Mouse (Mus musculus): ENCODE data around the gene Mxi1. TPM values are rescaled to one million over a fixed set of nuclear protein-coding genes. Genes with fewer than 3 reads are reported as not detected.

Mxi1 gene
- total and polyA plus RNA-seq, 2 experiments from 2014 or later = 48.4 to 48.9 TPM

DNA sequence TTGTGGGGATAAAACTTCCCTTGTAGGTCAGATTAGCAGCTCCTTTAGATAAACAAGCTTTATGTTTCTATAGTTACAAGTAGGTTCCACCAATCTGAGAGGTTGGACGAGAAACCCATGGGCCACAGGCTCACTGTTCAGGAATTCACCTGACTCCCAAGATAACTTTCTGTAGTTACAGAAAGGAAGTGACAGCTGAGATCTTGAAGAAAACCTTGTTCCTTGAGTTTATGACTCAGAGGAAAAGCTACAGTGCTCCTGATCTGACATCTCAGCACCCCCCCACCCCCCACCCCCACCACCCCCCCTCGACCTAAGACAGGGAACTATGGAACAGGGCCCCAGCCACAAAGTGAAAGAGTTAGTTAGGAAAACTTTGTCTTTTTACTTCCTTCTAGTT lies 95.5 kb downstream of the Mxi1 start:
- H3K9ac ChIP-seq = no peak overlapping the region
- no peak for TF ChIP-seq CTCF (IDR thresholded peaks at IDR 0.05; ENCODE audit: low read depth)
- H3K9me3 ChIP-seq (ENCODE audit: low read length) = no peaks in the 10 kb centered on the region
- ATAC-seq = no peak
- H3K4me2 ChIP-seq (ENCODE audit: low read depth) = no peak overlapping the region
- DNase-seq = no peak
- no peak overlapping the region for H3K27ac ChIP-seq (ENCODE audit: low read depth, low read length)
- H3K4me1 ChIP-seq (ENCODE audit: insufficient read depth) = no peaks in the 10 kb centered on the region
- 82% methylated on average over 2 of the region's 2 CpGs for WGBS
- no peaks in the 10 kb centered on the region for H3K36me3 ChIP-seq (ENCODE audit: insufficient read depth)
- H3K27me3 ChIP-seq (ENCODE audit: insufficient read depth, low read length) = no peaks in the 10 kb centered on the region
- no peak overlapping the region for H3K4me3 ChIP-seq (ENCODE audit: low read depth, low read length)

DNA sequence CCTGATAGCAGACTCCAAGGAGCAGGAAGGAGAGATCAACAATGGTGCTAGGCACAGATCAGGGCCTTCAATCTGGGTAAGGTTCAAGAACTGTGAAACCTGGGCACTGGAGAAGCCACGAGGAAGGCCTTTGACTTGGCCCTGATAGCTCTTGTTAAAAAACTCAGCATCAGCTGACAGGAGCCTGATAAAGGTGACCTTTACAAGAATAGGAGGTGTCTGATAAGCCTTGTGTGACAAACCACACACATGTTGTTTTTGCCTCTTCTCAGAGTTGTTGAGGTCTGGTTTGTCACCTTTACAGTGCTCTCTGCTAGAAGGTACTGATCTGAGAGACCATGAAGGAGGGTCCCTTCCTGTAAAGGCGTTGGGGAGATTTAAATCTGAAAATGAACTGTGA lies 97.0 kb downstream of the Mxi1 start:
- no peak for ATAC-seq
- Histone ChIP-seq H3K27ac (ENCODE audit: low read depth, low read length) (no peak overlapping the region), H3K36me3 (ENCODE audit: insufficient read depth) (no peaks in the 10 kb centered on the region), H3K9me3 (ENCODE audit: low read length) (no peaks in the 10 kb centered on the region), H3K27me3 (ENCODE audit: insufficient read depth, low read length) (no peaks in the 10 kb centered on the region), H3K4me1 (ENCODE audit: insufficient read depth) (no peaks in the 10 kb centered on the region), H3K4me2 (ENCODE audit: low read depth) (no peak overlapping the region), H3K4me3 (ENCODE audit: low read depth, low read length) (no peak overlapping the region), H3K9ac (no peak overlapping the region)
- no peak for DNase-seq
- TF ChIP-seq CTCF (IDR thresholded peaks at IDR 0.05; ENCODE audit: low read depth) = no peak
- 86% methylated on average over 2 of the region's 2 CpGs for WGBS

DNA sequence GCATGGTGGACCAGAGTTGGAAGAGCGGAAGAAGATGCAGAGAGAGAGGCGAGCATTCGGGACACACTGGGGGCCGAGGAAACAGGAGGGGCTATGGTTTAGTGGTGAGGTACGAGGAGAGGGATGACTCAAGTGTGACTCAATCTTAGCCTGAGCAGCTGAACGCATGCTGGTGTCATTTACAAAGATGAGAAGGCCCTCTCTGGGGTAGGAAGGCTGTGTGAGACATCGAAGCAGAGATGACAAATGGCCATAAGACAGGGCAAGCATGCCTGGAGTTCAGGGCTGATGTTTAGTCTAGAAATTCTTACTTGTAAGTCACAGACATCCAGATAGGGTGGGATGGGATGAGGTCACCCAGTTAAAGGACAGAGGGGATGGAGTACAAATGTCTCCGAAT lies 98.1 kb downstream of the Mxi1 start:
- Histone ChIP-seq H3K9ac (no peak overlapping the region), H3K27ac (ENCODE audit: low read depth, low read length) (no peak overlapping the region), H3K36me3 (ENCODE audit: insufficient read depth) (no peaks in the 10 kb centered on the region), H3K4me3 (ENCODE audit: low read depth, low read length) (no peak overlapping the region), H3K4me1 (ENCODE audit: insufficient read depth) (no peaks in the 10 kb centered on the region), H3K9me3 (ENCODE audit: low read length) (no peaks in the 10 kb centered on the region), H3K27me3 (ENCODE audit: insufficient read depth, low read length) (no peaks in the 10 kb centered on the region), H3K4me2 (ENCODE audit: low read depth) (no peak overlapping the region)
- no peak for DNase-seq
- no peak for ATAC-seq
- no peak for TF ChIP-seq CTCF (IDR thresholded peaks at IDR 0.05; ENCODE audit: low read depth)
- 93% methylated on average over 8 of the region's 8 CpGs for WGBS

DNA sequence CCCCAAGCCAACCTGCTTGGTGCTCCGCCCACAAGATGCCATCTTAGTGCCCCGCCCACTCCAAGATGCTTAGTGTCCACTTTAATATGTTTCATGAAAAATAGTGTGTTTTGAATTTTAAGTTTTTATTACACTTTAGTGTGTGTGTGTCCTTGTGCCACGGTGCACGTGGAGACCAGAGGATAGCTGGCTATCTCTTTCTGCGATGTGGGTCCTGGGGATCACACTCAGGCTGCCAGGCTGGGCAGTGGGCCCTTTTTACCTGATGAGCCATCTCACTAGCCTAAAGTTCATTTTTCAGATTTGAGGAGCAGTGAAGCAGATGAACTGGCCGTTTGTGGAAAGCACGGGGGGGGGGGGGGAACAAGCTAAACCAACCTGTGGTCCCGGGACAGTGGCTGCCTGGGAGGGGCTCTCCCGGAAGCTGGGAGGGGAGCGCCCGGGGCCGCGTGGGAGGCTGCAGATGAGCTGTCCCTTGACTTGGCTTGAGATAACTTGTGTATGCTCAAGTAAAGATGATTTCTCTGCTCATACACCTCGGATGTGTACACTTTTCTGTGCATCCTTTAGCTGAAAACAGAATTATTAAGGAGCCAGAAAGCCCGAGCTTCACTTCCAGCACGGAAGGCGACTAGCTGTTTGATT lies 99.5 kb downstream of the Mxi1 start:
- Histone ChIP-seq H3K4me1 (ENCODE audit: insufficient read depth) (no peaks in the 10 kb centered on the region), H3K36me3 (ENCODE audit: insufficient read depth) (no peaks in the 10 kb centered on the region), H3K9me3 (ENCODE audit: low read length) (no peaks in the 10 kb centered on the region), H3K4me3 (ENCODE audit: low read depth, low read length) (no peak overlapping the region), H3K9ac (no peak overlapping the region), H3K27ac (ENCODE audit: low read depth, low read length) (no peak overlapping the region), H3K4me2 (ENCODE audit: low read depth) (no peak overlapping the region), H3K27me3 (ENCODE audit: insufficient read depth, low read length) (no peaks in the 10 kb centered on the region)
- DNase-seq (no peak), ATAC-seq (no peak)
- TF ChIP-seq CTCF (IDR thresholded peaks at IDR 0.05; ENCODE audit: low read depth) = no peak
- 65% methylated on average over 17 of the region's 17 CpGs for WGBS

- Histone ChIP-seq H3K4me1 (ENCODE audit: insufficient read depth) (no peaks in the 10 kb centered on the region), H3K4me2 (ENCODE audit: low read depth) (no peak overlapping the region), H3K27me3 (ENCODE audit: insufficient read depth, low read length) (no peaks in the 10 kb centered on the region), H3K4me3 (ENCODE audit: low read depth, low read length) (no peak overlapping the region), H3K9ac (no peak overlapping the region), H3K36me3 (ENCODE audit: insufficient read depth) (no peaks in the 10 kb centered on the region), H3K27ac (ENCODE audit: low read depth, low read length) (no peak overlapping the region), H3K9me3 (ENCODE audit: low read length) (no peaks in the 10 kb centered on the region)
- DNase-seq = no peak
- TF ChIP-seq CTCF (IDR thresholded peaks at IDR 0.05; ENCODE audit: low read depth) = no peak
- WGBS = 14% methylated on average over 6 of the region's 6 CpGs
- ATAC-seq = no peak
These were observed 102.0 kb downstream of the Mxi1 start for GRCm38 (mm10) chr19:53412149-53412848.

DNA sequence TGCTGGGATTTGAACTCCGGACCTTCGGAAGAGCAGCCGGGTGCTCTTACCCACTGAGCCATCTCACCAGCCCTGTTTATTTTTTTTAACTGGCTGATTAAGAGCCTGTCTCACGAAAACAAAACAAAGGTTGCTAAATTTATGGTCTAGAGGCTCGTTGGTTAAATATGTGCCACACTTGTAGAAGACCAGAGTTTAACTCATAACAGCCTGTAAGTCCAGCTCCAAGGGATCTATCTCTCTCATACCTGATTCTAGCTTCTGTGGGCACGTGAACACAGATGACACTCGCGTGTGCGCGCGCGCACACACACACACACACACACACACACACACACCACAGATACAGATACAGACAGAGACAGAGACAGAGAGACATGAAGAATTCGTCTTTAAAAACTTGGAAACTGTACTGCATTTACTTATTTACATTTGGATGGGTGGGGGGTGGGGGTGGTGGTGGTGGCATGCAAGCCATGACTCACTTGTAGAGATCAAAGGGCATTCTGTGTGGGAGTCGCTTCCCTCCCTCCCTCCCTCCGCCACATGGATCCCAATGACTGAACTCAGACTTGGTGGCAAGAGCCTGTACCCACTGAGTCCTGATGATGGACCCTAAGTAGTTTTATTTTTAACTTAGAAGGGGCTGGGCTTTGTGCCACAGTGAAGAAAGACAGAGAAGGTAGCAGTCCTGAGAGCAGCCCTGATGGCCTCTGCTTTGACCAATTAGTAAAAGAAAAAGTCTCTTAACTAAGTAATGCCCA lies 103.5 kb downstream of the Mxi1 start:
- no peak overlapping the region for H3K4me2 ChIP-seq (ENCODE audit: low read depth)
- no peak overlapping the region for H3K9ac ChIP-seq
- ATAC-seq (no peak), DNase-seq (no peak)
- H3K27ac ChIP-seq (ENCODE audit: low read depth, low read length) = no peak overlapping the region
- no peaks in the 10 kb centered on the region for H3K9me3 ChIP-seq (ENCODE audit: low read length)
- no peaks in the 10 kb centered on the region for H3K27me3 ChIP-seq (ENCODE audit: insufficient read depth, low read length)
- H3K36me3 ChIP-seq (ENCODE audit: insufficient read depth) = no peaks in the 10 kb centered on the region
- whole genome bisulfite sequencing = 89% methylated on average over 15 of the region's 15 CpGs
- no peaks in the 10 kb centered on the region for H3K4me1 ChIP-seq (ENCODE audit: insufficient read depth)
- no peak for TF ChIP-seq CTCF (IDR thresholded peaks at IDR 0.05; ENCODE audit: low read depth)
- H3K4me3 ChIP-seq (ENCODE audit: low read depth, low read length) = no peak overlapping the region

DNA sequence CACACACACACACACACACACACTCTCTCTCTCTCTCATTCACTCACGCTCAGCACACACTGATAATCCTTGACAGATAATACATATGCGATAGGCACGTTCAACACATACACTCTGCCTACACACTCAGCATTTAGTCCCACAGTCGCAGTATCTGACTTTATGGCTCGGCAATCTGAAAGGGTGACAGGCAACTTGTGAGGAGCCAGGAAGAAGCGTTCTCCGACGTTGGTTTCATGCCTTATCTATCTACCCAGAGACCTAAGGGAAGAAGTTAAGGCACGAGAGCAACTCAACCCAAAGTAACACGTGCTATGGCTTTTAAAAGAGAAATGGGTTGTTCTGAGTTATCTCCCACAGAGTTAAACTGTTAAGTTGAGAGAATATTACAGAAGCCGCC lies 104.3 kb downstream of the Mxi1 start:
- WGBS = 90% methylated on average over 11 of the region's 11 CpGs
- H3K27ac ChIP-seq (ENCODE audit: low read depth, low read length) = no peak overlapping the region
- ATAC-seq (no peak), DNase-seq (no peak)
- H3K9ac ChIP-seq = no peak overlapping the region
- TF ChIP-seq CTCF (IDR thresholded peaks at IDR 0.05; ENCODE audit: low read depth) = no peak
- H3K27me3 ChIP-seq (ENCODE audit: insufficient read depth, low read length) = no peaks in the 10 kb centered on the region
- H3K4me3 ChIP-seq (ENCODE audit: low read depth, low read length) = no peak overlapping the region
- H3K36me3 ChIP-seq (ENCODE audit: insufficient read depth) = no peaks in the 10 kb centered on the region
- H3K9me3 ChIP-seq (ENCODE audit: low read length) = no peaks in the 10 kb centered on the region
- H3K4me2 ChIP-seq (ENCODE audit: low read depth) = no peak overlapping the region
- no peaks in the 10 kb centered on the region for H3K4me1 ChIP-seq (ENCODE audit: insufficient read depth)

Data from forebrain, postnatal 0 days (tissue).